Mouse (Mus musculus) neural tube, embryonic 11.5 days (tissue): ENCODE measurements around the gene Ubap2. TPM values are rescaled to one million over a fixed set of nuclear protein-coding genes. Genes with fewer than 3 reads are reported as not detected.

Experiments used
- ATAC-seq: fragments of 200-750 bp; cut with Nextera tagmentation; 2 replicates; pipeline ENCODE4 v1.8.0; 2017; ENCODE audit warnings: moderate number of reproducible peaks, mild to moderate bottlenecking, moderate TSS enrichment, moderate library complexity; ENCODE audit not compliant: insufficient read depth, low FRiP score, low TSS enrichment
- DNase-seq: peaks from one replicate; pipeline ENCODE4 v3.0.0-alpha.2; 2015; ENCODE audit warnings: low spot score
- H3K27ac ChIP-seq: fragments of 300-500 bp; sonication (generic); 2 replicates; pipeline ENCODE4 v1.5.1; 2014; ENCODE audit warnings: low read depth, mild to moderate bottlenecking, low read length
- H3K27me3 ChIP-seq: fragments of 300-500 bp; sonication (generic); 2 replicates; pipeline ENCODE4 v1.6.1; 2014; ENCODE audit warnings: mild to moderate bottlenecking, low read length, mixed read lengths; ENCODE audit not compliant: control insufficient read depth, insufficient read depth
- H3K36me3 ChIP-seq: fragments of 300-500 bp; sonication (generic); 2 replicates; pipeline ENCODE4 v1.6.1; 2014; ENCODE audit warnings: mild to moderate bottlenecking, low read length, moderate library complexity, mixed read lengths; ENCODE audit not compliant: control insufficient read depth, insufficient read depth
- H3K4me1 ChIP-seq: fragments of 300-500 bp; sonication (generic); 2 replicates; pipeline ENCODE4 v1.6.1; 2014; ENCODE audit warnings: low read length, mixed read lengths; ENCODE audit not compliant: control insufficient read depth, insufficient read depth
- H3K4me2 ChIP-seq: fragments of 300-500 bp; sonication (generic); 2 replicates; pipeline ENCODE4 v1.6.1; 2014; ENCODE audit warnings: low read depth, mild to moderate bottlenecking, moderate library complexity
- H3K4me3 ChIP-seq: fragments of 300-500 bp; sonication (generic); 2 replicates; pipeline ENCODE4 v1.5.1; 2014; ENCODE audit warnings: low read depth, low read length
- H3K9ac ChIP-seq: fragments of 300-500 bp; sonication (generic); 2 replicates; pipeline ENCODE4 v1.6.1; 2014; ENCODE audit warnings: mild to moderate bottlenecking, low read length
- H3K9me3 ChIP-seq: fragments of 300-500 bp; sonication (generic); 2 replicates; pipeline ENCODE4 v1.6.1; 2016; ENCODE audit warnings: low read length; ENCODE audit not compliant: control insufficient read depth
- WGBS: fragments of 180-500 bp; shearing (Covaris S2); extraction: QIAGEN DNeasy Blood & Tissue Kit; methylation state at CpG from one replicate; pipeline ENCODE4 v1.1.7; 2014; 5-methylcytosine and 5-hydroxymethylcytosine counted together
- polyA plus RNA-seq: library from polyadenylated mRNA; unstranded; fragments of >200 nt; fragmentation: Nextera tagmentation; extraction: Ambion mirVana; gene quantifications from 2 replicates; pipeline ENCODE4 v1.2.1, GENCODE M21; 2014

The Ubap2 gene
- polyA plus RNA-seq, 1 experiment from 2014 or later = 76.7 TPM

- Histone ChIP-seq H3K27me3 (no peaks in the 10 kb centered on the region), H3K4me2 (no peak overlapping the region), H3K9me3 (no peaks in the 10 kb centered on the region), H3K4me3 (no peak overlapping the region), H3K27ac (no peak overlapping the region), H3K9ac (no peak overlapping the region), H3K36me3 (peaks cover 38% of the 10 kb centered on the region), H3K4me1 (no peaks in the 10 kb centered on the region)
- no peak for DNase-seq
- no peak for ATAC-seq
- WGBS = 91% methylated on average over 3 of the region's 3 CpGs
These were observed 77.9 kb downstream of the Ubap2 start for GRCm38 (mm10) chr4:41196861-41197610.

- Histone ChIP-seq H3K9me3 (no peaks in the 10 kb centered on the region), H3K27ac (no peak overlapping the region), H3K4me2 (no peak overlapping the region), H3K4me1 (no peaks in the 10 kb centered on the region), H3K4me3 (no peak overlapping the region), H3K27me3 (no peaks in the 10 kb centered on the region), H3K9ac (no peak overlapping the region), H3K36me3 (peaks cover 43% of the 10 kb centered on the region)
- WGBS = 94% methylated on average over 15 of the region's 15 CpGs
- DNase-seq (no peak), ATAC-seq (no peak)
These were observed 79.6 kb downstream of the Ubap2 start for GRCm38 (mm10) chr4:41195328-41195727.

DNA sequence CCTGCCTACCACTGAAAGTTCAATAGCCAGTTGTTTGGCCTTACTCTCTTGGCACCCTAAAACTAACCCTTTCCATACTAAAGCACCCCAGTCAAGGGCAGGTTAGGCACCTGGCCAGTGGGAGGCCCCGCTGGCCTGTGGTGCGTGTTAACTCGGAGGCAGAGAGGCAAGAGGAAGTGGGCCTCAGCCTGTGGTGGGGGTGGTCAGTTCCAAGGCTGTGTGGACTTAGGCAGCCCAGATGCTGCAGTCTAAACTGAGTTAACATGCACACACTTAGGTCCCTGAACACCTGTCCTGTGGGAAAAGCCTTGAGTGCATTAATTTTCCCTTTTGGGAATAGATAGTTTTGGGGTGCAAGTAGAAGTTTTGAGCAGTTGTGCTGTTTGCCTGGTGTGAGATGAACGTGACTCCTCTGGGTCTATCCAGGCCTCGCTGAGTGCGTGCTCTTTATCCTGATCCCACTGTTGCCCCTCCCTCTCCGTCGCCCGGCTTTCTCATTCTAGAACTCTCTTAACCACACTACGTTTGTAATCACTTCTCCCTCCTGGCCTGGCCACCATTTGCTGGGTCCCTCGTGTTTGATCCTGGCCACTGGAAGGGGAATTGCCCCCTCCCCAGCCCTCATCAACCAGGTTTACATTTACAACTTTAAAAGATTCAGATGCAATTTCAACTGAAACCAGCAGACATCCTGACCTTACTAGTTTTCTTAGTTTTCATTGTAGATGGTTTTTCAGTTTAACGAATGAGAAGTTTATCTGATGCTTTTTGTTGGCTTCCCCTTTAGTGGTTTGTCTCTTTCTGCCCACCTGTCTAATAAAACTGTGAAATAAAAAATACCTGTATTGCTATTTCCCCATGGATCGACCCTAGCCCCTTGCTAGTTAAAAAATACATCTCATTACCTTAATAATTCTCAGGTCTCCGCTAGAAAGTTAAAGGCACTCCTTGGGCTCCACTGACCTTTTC is 82.1 kb downstream of the Ubap2 start:
- WGBS = 73% methylated on average over 14 of the region's 14 CpGs
- peaks cover 41% of the 10 kb centered on the region for H3K36me3 ChIP-seq
- no peak overlapping the region for H3K27ac ChIP-seq
- no peak overlapping the region for H3K4me3 ChIP-seq
- no peak for ATAC-seq
- H3K9ac ChIP-seq = no peak overlapping the region
- H3K4me1 ChIP-seq = no peaks in the 10 kb centered on the region
- no peaks in the 10 kb centered on the region for H3K27me3 ChIP-seq
- no peak for DNase-seq
- H3K4me2 ChIP-seq = no peak overlapping the region
- no peaks in the 10 kb centered on the region for H3K9me3 ChIP-seq

DNA sequence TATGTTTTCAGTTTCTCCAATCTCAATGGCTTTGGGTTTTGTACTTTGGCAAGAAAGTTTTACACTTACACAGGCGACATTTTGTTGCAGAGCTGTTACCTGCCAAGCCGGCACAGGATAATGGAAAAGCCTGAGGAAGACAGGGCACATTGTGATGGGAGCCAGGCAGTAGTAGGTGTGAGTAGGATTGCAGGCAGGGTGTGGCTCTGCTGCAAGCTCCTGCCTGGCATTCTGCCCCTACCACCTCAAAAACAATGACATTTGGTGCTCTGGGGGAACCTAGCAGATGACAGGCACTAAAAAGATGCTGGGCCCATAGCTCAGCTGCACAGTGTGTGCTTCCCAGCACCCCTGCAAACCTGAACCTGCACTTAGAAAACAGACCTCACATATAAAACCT is 85.1 kb downstream of the Ubap2 start:
- Histone ChIP-seq H3K4me1 (no peaks in the 10 kb centered on the region), H3K27me3 (no peaks in the 10 kb centered on the region), H3K9ac (no peak overlapping the region), H3K27ac (no peak overlapping the region), H3K4me3 (no peak overlapping the region), H3K4me2 (no peak overlapping the region), H3K9me3 (no peaks in the 10 kb centered on the region), H3K36me3 (peaks cover 19% of the 10 kb centered on the region)
- WGBS = 94% methylated on average over 2 of the region's 2 CpGs
- DNase-seq (no peak), ATAC-seq (no peak)

GRCm38 (mm10) chr4:41179825-41180725 is 94.9 kb downstream of the Ubap2 start:
- Histone ChIP-seq H3K27ac (no peak overlapping the region), H3K36me3 (no peaks in the 10 kb centered on the region; the same call in none of the 2 replicates)
- ATAC-seq = no peak

GRCm38 (mm10) chr4:41174631-41175030 is 100.3 kb downstream of the Ubap2 start:
- H3K4me1 ChIP-seq = no peaks in the 10 kb centered on the region
- ATAC-seq (no peak), DNase-seq (no peak)
- H3K4me3 ChIP-seq = no peak overlapping the region
- no peak overlapping the region for H3K27ac ChIP-seq
- no peaks in the 10 kb centered on the region for H3K27me3 ChIP-seq
- 84% methylated on average over 2 of the region's 2 CpGs for whole genome bisulfite sequencing
- H3K9ac ChIP-seq = no peak overlapping the region
- H3K9me3 ChIP-seq = no peaks in the 10 kb centered on the region
- H3K36me3 ChIP-seq = no peaks in the 10 kb centered on the region; the same call in 1 of the 2 replicates
- H3K4me2 ChIP-seq = no peak overlapping the region

More at GRCm38 (mm10) chr4:41179825-41180725, 94.9 kb downstream of the Ubap2 start:
- no peaks in the 10 kb centered on the region for H3K4me1 ChIP-seq
- 93% methylated on average over 15 of the region's 15 CpGs for WGBS
- no peak overlapping the region for H3K9ac ChIP-seq
- H3K4me2 ChIP-seq = no peak overlapping the region
- DNase-seq = no peak
- no peaks in the 10 kb centered on the region for H3K9me3 ChIP-seq
- H3K4me3 ChIP-seq = no peak overlapping the region
- H3K27me3 ChIP-seq = no peaks in the 10 kb centered on the region

DNA sequence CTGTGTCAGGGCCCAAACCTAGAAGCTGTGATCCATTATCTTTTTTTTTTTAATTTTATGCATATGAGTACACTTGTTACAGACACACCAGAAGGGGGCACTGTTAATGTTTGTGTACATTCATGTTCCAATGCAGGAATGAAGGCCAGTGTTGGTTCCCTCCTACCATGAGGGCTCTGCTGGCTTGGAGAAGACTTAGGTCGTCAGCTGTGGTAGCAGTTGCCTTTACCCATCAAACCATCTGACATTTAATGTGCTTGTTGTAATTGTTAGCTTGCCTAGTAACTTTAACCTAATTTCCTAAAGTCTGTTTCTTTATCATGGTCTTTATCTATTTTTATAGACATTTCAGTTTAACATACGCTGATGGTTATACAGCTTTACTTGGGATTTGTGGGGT is 104.0 kb downstream of the Ubap2 start:
- H3K9me3 ChIP-seq = no peaks in the 10 kb centered on the region
- 89% methylated on average over 2 of the region's 2 CpGs for WGBS
- no peak overlapping the region for H3K4me2 ChIP-seq
- H3K9ac ChIP-seq = no peak overlapping the region
- DNase-seq (no peak), ATAC-seq (no peak)
- H3K27me3 ChIP-seq = no peaks in the 10 kb centered on the region
- no peak overlapping the region for H3K4me3 ChIP-seq
- no peaks in the 10 kb centered on the region for H3K4me1 ChIP-seq
- H3K27ac ChIP-seq = no peak overlapping the region
- no peaks in the 10 kb centered on the region for H3K36me3 ChIP-seq
